Mouse (Mus musculus) midbrain, embryonic 12.5 days (tissue): ENCODE data around the gene Gigyf2. TPM values are rescaled to one million over a fixed set of nuclear protein-coding genes. Genes with fewer than 3 reads are reported as not detected.

ENCODE experiments used
- ATAC-seq: fragments of 200-750 bp; cut with Nextera tagmentation; 2 replicates; pipeline ENCODE4 v1.8.0; 2017; ENCODE audit warnings: low read depth, moderate TSS enrichment, moderate library complexity; ENCODE audit not compliant: low FRiP score
- H3K27ac ChIP-seq: fragments of 300-500 bp; sonication (generic); replicated peaks from 2 replicates; pipeline ENCODE4 v1.5.1; 2016; ENCODE audit warnings: mild to moderate bottlenecking
- H3K27me3 ChIP-seq: fragments of 300-500 bp; sonication (generic); 2 replicates; pipeline ENCODE4 v1.6.1; 2016; ENCODE audit warnings: mild to moderate bottlenecking
- H3K36me3 ChIP-seq: fragments of 300-500 bp; sonication (generic); 2 replicates; pipeline ENCODE4 v1.6.1; 2016
- H3K4me1 ChIP-seq: fragments of 300-500 bp; sonication (generic); 2 replicates; pipeline ENCODE4 v1.6.1; 2016
- H3K4me2 ChIP-seq: fragments of 300-500 bp; sonication (generic); replicated peaks from 2 replicates; pipeline ENCODE4 v1.6.1; 2016; ENCODE audit warnings: mild to moderate bottlenecking, moderate library complexity
- H3K4me3 ChIP-seq: fragments of 300-500 bp; sonication (generic); 2 replicates; pipeline ENCODE4 v1.5.1; 2016; ENCODE audit warnings: mild to moderate bottlenecking
- H3K9ac ChIP-seq: fragments of 300-500 bp; sonication (generic); replicated peaks from 2 replicates; pipeline ENCODE4 v1.6.1; 2016; ENCODE audit warnings: mild to moderate bottlenecking, moderate library complexity
- H3K9me3 ChIP-seq: fragments of 300-500 bp; sonication (generic); 2 replicates; pipeline ENCODE4 v1.6.1; 2016; ENCODE audit warnings: mild to moderate bottlenecking
- WGBS: fragments of 180-500 bp; shearing (Covaris S2); methylation state at CpG from one replicate; pipeline ENCODE4 v1.1.7; 2016; 5-methylcytosine and 5-hydroxymethylcytosine counted together
- polyA plus RNA-seq: library from polyadenylated mRNA; unstranded; fragments of >200 nt; fragmentation: Nextera tagmentation; extraction: Ambion mirVana; gene quantifications from 2 replicates; pipeline ENCODE4 v1.2.1, GENCODE M21; 2016

Gigyf2 gene
- polyA plus RNA-seq, 1 experiment from 2014 or later: 64.3 TPM

- no peak for ATAC-seq
- H3K4me1 ChIP-seq: peaks cover 9% of the 10 kb centered on the region
- no peaks in the 10 kb centered on the region for H3K27me3 ChIP-seq
- peaks cover 20% of the 10 kb centered on the region for H3K9me3 ChIP-seq
- no peak overlapping the region for H3K9ac ChIP-seq
- no peak overlapping the region for H3K27ac ChIP-seq
- H3K36me3 ChIP-seq: no peaks in the 10 kb centered on the region
- H3K4me2 ChIP-seq: no peak overlapping the region
- H3K4me3 ChIP-seq: no peak overlapping the region
Observed at GRCm38 (mm10) chr1:87324649-87325048, 2.1 kb upstream of the Gigyf2 start.

GRCm38 (mm10) chr1:87327165-87327861, 515 bp downstream of the Gigyf2 start:
- ATAC-seq: peak; percentile 90

GRCm38 (mm10) chr1:87331774-87332173, 5.0 kb downstream of the Gigyf2 start:
- 96% methylated on average over 4 of the region's 4 CpGs for WGBS
- ATAC-seq: no peak
- Histone ChIP-seq H3K9ac (no peak overlapping the region), H3K9me3 (no peaks in the 10 kb centered on the region), H3K4me1 (peaks cover 9% of the 10 kb centered on the region), H3K27me3 (no peaks in the 10 kb centered on the region), H3K4me2 (no peak overlapping the region), H3K4me3 (no peak overlapping the region), H3K36me3 (peaks cover 23% of the 10 kb centered on the region), H3K27ac (no peak overlapping the region)

More at GRCm38 (mm10) chr1:87327165-87327861, 515 bp downstream of the Gigyf2 start:
- Histone ChIP-seq H3K36me3 (no peaks in the 10 kb centered on the region), H3K27me3 (no peaks in the 10 kb centered on the region), H3K9me3 (no peaks in the 10 kb centered on the region), H3K4me3 (peak overlapping the region; percentile 85), H3K4me1 (peaks cover 9% of the 10 kb centered on the region), H3K4me2 (peak overlapping the region; percentile 78), H3K27ac (peak overlapping the region; percentile 92), H3K9ac (peak overlapping the region; percentile 85)
- 0% methylated on average over 22 of the region's 53 CpGs for WGBS

GRCm38 (mm10) chr1:87350576-87350975, 23.8 kb downstream of the Gigyf2 start:
- H3K4me3 ChIP-seq: no peak overlapping the region
- H3K9me3 ChIP-seq: no peaks in the 10 kb centered on the region
- no peak overlapping the region for H3K4me2 ChIP-seq
- WGBS: 95% methylated on average over 2 of the region's 2 CpGs
- no peaks in the 10 kb centered on the region for H3K36me3 ChIP-seq
- no peak overlapping the region for H3K27ac ChIP-seq
- ATAC-seq: no peak
- no peaks in the 10 kb centered on the region for H3K4me1 ChIP-seq
- H3K9ac ChIP-seq: no peak overlapping the region
- no peaks in the 10 kb centered on the region for H3K27me3 ChIP-seq

- H3K27me3 ChIP-seq: no peaks in the 10 kb centered on the region
- peaks cover 11% of the 10 kb centered on the region for H3K36me3 ChIP-seq
- H3K4me3 ChIP-seq: no peak overlapping the region
- H3K9me3 ChIP-seq: no peaks in the 10 kb centered on the region
- H3K27ac ChIP-seq: no peak overlapping the region
- no peak overlapping the region for H3K4me2 ChIP-seq
- no peaks in the 10 kb centered on the region for H3K4me1 ChIP-seq
- H3K9ac ChIP-seq: no peak overlapping the region
- 75% methylated on average over 1 of the region's 1 CpGs for WGBS
- ATAC-seq: no peak
Observed at GRCm38 (mm10) chr1:87360276-87360675, 33.5 kb downstream of the Gigyf2 start.

- H3K27me3 ChIP-seq: no peaks in the 10 kb centered on the region
- no peak overlapping the region for H3K27ac ChIP-seq
- no peak overlapping the region for H3K4me2 ChIP-seq
- H3K9ac ChIP-seq: no peak overlapping the region
- WGBS: 90% methylated on average over 3 of the region's 3 CpGs
- peaks cover 46% of the 10 kb centered on the region for H3K36me3 ChIP-seq
- no peak overlapping the region for H3K4me3 ChIP-seq
- no peaks in the 10 kb centered on the region for H3K4me1 ChIP-seq
- no peaks in the 10 kb centered on the region for H3K9me3 ChIP-seq
- no peak for ATAC-seq
Observed at GRCm38 (mm10) chr1:87378024-87378560, 51.3 kb downstream of the Gigyf2 start.

- H3K4me3 ChIP-seq: no peak overlapping the region
- 91% methylated on average over 1 of the region's 1 CpGs for WGBS
- no peaks in the 10 kb centered on the region for H3K27me3 ChIP-seq
- H3K9ac ChIP-seq: no peak overlapping the region
- H3K9me3 ChIP-seq: no peaks in the 10 kb centered on the region
- H3K4me2 ChIP-seq: no peak overlapping the region
- H3K4me1 ChIP-seq: no peaks in the 10 kb centered on the region
- peaks cover 36% of the 10 kb centered on the region for H3K36me3 ChIP-seq
- ATAC-seq: no peak
- H3K27ac ChIP-seq: no peak overlapping the region
Observed at GRCm38 (mm10) chr1:87379919-87380318, 53.1 kb downstream of the Gigyf2 start.

GRCm38 (mm10) chr1:87381152-87381551, 54.4 kb downstream of the Gigyf2 start:
- 96% methylated on average over 3 of the region's 3 CpGs for WGBS

GRCm38 (mm10) chr1:87386436-87387092, 59.8 kb downstream of the Gigyf2 start:
- Histone ChIP-seq H3K9ac (no peak overlapping the region), H3K27me3 (no peaks in the 10 kb centered on the region), H3K4me3 (no peak overlapping the region), H3K9me3 (no peaks in the 10 kb centered on the region), H3K4me1 (no peaks in the 10 kb centered on the region), H3K36me3 (peaks cover 22% of the 10 kb centered on the region), H3K27ac (no peak overlapping the region), H3K4me2 (no peak overlapping the region)
- 92% methylated on average over 9 of the region's 9 CpGs for WGBS
- ATAC-seq: no peak

More at GRCm38 (mm10) chr1:87381152-87381551, 54.4 kb downstream of the Gigyf2 start:
- no peak for ATAC-seq
- Histone ChIP-seq H3K9me3 (no peaks in the 10 kb centered on the region), H3K27me3 (no peaks in the 10 kb centered on the region), H3K4me2 (no peak overlapping the region), H3K36me3 (peaks cover 30% of the 10 kb centered on the region), H3K4me1 (no peaks in the 10 kb centered on the region), H3K27ac (no peak overlapping the region), H3K9ac (no peak overlapping the region), H3K4me3 (no peak overlapping the region)

GRCm38 (mm10) chr1:87393444-87394195, 66.8 kb downstream of the Gigyf2 start:
- H3K4me2 ChIP-seq: no peak overlapping the region
- WGBS: 95% methylated on average over 3 of the region's 3 CpGs
- H3K9ac ChIP-seq: no peak overlapping the region
- ATAC-seq: no peak
- no peaks in the 10 kb centered on the region for H3K27me3 ChIP-seq
- H3K4me3 ChIP-seq: no peak overlapping the region
- H3K4me1 ChIP-seq: peaks cover 4% of the 10 kb centered on the region; the same call in 1 of the 2 replicates
- H3K27ac ChIP-seq: no peak overlapping the region
- H3K36me3 ChIP-seq: peaks cover 16% of the 10 kb centered on the region; the same call in 1 of the 2 replicates
- H3K9me3 ChIP-seq: no peaks in the 10 kb centered on the region

GRCm38 (mm10) chr1:87394594-87394993, 67.8 kb downstream of the Gigyf2 start, which contains the start of gene Kcnj13:
Gene Kcnj13 (minus strand): TSS chr1:87394729.
- Histone ChIP-seq H3K4me2 (no peak within 1 kb of the TSS), H3K9ac (no peak within 1 kb of the TSS), H3K9me3 (no peaks in the 10 kb centered on the region), H3K4me3 (no peak within 1 kb of the TSS), H3K4me1 (peaks cover 4% of the 10 kb centered on the region; the same call in 1 of the 2 replicates), H3K27ac (no peak within 1 kb of the TSS), H3K27me3 (no peaks in the 10 kb centered on the region), H3K36me3 (0 out of 2 replicates have a peak, but pooled peaks cover 11% of the 10 kb centered on the region)
- WGBS: 34% methylated on average over 6 of the region's 6 CpGs
- no peak for ATAC-seq
